Mouse (Mus musculus) gastrocnemius, adult 8-10 months (tissue): ENCODE measurements around the gene Ell2. TPM values are rescaled to one million over a fixed set of nuclear protein-coding genes. Genes with fewer than 3 reads are reported as not detected.

Source experiments
- DNase-seq, 2 experiments: peaks; one replicate each; pipeline ENCODE4 v3.0.0; 2022; ENCODE audit warnings: low spot score in 2 of 2
- total RNA-seq, 4 experiments: library from RNA; stranded (reverse); gene quantifications; 2 replicates each; pipeline ENCODE4 v1.2.4; 2022

The Ell2 gene
- total RNA-seq, 4 experiments from 2014 or later, result 20.7 to 50.6 (median 28.9) TPM

DNA sequence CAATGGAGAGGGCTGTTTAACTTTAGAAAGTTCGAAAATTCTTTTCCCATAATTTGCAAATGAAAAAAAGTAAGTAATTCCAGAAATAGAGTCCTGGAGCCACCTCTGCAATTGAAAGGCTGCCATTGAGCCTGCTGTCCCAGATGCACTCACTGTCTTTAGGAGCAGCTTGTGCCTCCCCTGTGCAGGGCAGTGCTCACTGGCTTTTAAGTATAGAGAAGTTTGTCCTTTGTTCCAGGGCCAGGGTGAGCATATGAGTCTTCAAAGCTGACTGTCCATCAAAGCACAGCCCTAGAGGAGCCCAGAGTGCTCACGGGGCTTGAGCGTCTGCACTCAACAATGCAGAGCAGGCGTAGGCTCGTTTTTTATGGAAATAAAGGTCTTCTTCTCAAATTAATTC is 59.7 kb downstream of the Ell2 start:
- DNase-seq, result no peak

DNA sequence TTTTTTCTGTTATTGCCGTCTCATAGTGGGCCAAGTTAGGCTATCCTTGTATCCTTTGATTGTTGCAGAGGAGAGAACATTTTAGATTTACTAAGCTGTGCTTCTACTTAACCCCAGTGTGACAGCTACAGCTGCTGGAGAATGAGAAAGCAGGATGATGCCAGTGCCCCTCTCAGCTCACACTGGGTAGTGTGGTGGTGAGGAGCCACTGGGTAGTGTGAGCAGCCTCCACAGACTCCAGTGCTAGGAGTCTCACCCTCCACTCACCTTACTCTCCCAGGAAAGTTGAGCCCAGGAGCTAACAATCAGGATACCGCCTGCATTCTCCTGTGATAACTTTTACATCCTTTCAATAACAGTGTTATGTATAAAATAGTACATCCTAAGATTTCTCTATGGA is 60.4 kb downstream of the Ell2 start:
- no peak for DNase-seq

DNA sequence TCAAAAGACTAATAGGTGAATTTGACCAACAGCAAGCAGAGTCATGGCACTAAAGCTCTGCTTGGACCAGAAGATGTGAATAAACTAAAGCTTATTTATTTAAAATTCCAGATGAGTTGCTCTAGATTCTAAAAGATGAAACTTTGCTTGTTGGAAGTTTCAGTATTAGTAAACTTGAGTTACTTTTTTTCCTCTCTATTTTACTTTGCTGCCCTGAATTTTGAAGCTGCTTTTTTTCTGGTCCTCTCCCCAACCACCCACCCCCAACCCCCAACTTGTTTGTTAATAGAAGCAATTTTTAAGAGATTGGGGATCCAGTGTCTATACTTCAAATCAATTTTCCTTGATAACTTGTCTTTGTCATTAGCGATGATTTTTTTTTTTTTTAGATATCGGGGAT is 64.2 kb downstream of the Ell2 start:
- no peak for DNase-seq

DNA sequence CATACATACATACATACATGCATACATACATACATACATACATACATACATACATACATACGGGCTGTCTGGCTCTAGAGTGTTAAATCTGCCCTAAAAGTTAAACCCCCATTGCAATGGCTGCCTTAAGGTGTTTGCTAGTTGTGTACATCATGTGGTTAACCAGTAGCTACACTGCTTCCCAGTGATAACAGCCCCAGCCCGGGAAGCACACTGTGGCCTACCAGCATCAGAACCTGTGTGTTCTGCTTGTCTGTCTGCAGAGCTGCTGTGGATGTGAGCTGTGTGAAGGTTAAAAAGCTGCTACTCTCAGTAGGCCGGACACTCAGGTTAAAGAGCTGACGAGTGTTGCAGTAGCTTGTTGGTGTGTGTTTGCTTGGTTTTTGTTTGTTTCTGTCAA is 64.8 kb downstream of the Ell2 start:
- DNase-seq, result no peak

DNA sequence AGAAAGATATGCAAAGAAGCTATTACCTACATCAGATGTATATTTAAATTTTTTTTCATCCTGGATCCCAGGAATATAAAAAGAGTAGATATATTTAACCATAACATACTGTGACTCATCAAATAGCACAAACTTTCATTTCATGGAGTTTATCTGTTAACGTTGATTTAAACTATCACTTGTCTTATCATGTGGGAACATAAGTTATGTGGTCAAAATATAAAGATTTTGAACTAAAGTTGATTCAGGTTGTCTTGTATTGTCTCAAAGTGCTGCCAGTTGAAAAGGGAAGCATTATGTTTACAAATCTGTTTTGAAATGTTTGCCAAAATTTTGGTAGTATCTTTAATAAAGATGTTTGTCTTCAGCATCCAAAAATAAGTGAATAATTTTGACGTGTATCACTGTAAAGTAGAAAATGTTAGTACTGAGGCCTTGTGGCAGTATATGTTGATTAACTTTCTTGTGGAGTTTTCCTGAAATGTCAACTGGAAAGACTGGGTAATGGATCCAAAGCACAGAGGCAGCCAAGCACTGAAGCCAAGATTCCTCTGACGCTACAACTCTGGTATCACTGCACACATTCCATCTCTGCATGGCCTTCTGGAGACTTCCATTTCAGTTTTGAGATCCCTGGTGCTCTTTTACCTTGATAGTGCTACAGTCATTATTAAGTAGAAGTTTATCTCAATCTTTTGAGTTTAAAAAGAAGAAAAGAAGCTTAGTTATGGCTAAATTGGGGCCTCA is 65.6 kb downstream of the Ell2 start:
- peak in 1 of 2 experiments; percentile 44 for DNase-seq

DNA sequence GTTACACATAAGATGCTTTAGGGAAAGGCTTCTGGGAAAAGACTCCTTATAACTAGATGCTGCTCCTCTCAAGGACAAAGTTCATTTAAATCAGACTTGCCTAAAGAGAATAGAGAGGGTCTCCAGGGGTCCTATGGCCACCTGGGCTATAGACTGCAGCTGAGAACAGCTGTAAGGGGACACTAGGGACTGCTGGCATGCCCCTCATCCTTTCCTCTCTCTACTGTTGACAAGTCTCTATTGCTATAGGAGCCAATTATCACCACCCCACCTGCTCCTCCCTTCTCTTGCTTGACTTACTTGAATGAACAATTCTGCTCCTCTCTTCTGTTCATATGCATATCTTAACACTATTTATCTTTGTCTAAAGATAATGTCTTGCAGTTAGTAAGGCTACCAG is 69.4 kb downstream of the Ell2 start:
- DNase-seq, result no peak

DNA sequence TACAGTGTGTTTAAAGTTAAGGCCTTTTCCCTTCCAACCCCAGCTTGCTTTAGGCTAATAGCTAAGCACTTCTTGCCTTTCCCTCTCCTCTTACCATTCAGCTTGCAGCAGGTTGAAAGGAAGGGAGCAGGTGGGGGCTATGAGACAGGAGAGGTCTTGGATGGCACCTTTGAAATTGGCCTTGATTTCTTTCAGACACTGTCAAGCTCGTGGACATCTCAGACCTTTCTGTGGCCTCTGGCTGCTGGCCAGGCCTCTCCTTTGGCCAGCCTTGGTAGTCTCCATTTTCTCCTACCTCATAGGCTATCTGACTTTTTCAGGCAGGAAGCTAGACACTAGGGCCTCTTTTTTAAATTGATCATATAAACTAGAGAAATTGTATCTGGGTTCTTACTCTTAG is 70.1 kb downstream of the Ell2 start:
- DNase-seq, result peak in 1 of 2 experiments; percentile 66

DNA sequence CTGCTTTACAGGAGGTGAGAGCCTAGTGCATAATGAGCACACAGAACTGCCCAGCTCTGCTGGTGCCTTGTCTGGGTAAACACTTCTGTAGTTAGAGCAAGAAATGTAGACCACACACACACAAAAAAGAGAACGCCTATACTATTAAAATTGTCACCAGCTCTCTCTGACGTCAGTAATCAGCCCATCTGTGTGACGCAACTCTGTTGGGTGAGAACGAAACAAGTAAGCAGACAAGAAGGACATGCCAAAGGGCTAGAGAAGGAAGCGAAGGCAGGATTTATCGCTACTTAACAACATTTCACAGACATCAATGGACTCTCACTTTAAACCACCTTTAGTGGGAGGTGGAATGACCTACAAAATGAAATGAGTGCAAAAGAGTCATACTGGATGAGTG is 71.6 kb downstream of the Ell2 start:
- DNase-seq, result no peak

DNA sequence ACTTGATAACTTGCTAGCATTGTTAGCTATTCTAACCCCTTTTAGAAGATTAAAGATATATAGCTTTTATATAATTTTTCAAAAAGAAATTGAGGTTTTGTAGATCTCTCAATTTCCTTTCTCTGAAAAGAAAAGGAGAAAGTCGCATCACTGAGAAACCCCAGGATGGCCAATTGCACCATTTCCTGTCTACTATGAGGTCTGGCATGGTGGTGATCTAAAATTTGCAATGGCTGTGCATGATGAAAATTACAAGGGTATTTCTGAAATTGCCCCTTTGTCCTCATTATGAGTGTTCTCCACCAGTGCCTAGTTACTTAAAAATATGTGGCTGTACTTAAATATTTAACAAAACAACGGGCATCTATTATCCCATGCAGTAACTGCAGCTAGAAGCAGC is 72.6 kb downstream of the Ell2 start:
- no peak for DNase-seq

DNA sequence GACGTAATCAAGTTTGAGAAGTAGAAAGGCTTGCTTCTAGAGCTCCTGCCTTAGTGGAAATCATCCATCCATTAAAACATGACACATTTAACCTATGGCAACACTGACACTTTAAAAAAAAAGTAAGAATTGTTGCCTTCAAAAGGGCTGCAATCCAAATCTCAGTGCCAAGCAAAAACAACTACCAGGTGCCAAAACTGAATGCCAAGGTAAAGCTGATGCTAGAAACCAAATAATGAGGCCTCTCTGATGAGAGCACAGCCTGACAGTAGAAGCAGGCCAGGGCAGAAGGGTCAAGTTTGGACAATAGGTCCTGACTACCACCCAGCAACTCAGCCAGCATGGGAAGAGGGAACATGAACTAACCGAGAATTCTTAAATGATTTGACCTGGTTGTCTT is 73.5 kb downstream of the Ell2 start:
- DNase-seq, result no peak

DNA sequence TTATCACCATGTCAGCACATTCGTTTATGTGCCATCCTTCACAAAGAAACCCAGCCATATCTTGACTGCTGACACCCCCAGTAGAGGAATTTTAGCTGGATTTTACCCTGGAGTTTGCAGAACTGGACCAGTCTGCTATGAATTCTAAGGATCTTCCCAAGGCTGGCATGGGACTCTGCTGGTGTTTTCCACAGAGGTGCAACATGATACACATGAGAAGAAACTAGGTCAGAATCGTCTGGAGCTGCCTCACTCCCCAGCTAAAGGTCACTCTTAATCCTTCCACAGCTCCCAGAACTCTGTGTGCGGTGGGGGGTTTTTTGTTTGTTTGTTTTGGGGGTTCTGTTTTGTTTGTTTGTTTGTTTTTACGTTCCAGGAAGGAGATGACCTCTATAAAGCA is 79.2 kb downstream of the Ell2 start:
- DNase-seq, result peak in 1 of 2 experiments; percentile 45

DNA sequence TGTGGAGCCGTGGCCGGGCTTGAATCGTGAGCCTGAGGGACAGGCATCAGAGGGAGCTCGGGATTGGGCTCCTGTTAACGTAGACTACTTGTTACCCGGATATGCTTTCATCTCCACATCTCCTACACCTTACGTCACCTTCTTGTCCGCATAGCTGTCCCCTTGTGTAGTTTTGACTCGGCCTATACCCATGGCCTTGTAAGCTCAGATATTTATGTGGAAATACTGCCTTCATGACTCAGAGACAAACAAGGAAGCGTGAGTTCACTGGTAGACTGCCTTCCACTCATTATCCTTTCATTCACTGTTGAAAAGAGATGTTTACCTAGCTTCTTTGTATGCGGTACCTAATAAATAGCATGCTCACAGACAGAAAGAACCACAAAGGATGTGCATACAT is 79.7 kb downstream of the Ell2 start:
- DNase-seq, result no peak

DNA sequence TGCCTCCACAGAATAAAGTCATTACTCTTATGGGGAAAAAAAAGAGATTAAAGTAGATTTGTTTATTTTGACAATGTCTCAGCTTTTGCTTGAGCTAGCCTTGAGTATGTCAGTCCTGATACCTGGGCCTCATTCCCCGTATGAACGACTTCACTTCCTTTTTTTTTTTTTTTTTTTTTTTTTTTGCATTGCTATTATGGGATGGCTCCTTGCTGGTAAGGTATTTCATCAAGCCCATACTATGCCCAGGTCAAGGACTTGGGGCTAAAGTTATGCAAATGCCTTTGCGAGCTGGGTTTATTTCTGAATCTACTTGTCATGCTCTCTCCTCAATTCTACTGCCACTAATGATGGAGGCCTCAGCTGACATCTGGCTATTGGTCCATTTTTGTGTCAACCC is 80.8 kb downstream of the Ell2 start:
- DNase-seq, result no peak

DNA sequence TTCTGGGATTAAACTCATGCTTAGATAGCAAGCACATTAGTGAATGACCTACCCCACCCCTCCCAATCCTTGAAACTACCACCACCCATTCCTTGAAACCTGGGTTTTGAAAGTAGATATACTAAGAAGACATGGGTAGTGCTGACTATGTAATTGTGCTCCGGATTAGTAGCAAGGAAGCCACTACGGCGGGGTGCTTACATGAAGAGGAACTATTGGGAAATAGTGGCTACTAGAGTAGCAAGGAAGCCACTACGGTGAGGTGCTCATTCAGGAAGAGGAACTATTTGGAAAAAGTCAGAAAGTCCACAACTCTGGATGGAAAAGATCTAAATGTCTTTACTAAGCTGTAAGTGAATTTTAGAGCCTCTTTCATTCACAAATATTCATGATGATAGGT is 81.6 kb downstream of the Ell2 start:
- no peak for DNase-seq

DNA sequence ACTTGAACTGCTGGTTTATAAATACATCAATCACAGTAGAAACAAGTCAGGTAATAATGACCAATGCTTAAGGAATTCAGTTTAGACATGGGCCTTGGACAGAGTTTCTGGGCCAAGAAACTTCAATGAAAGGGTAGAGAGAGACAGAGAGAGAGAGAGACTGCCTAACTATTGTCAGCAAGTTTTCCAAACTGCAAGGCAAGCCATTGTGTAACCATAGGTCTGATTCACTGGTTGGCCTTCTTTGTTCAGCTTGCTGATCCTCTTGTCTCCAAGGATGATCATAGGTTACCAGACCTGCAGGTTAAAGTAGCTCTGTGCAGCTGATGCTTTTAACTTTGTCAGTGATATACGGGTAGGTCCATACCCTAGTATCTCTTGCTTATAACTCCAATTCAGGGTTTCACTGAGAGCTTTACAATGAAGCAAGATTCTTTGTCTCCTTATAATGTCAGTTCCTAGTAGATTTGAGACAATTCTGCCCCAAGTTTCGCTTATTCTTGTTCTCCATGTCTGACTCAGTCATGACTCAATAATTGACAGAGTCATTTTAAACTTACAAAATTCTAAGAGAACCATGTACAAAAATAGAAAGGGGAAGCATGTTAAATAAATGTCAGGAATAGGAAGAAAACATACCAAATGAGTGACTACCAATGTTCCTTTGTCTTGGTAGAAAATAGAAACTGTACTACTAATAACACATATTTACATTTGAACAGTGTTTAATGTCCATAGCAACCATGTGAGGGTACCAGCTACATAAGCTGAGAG is 82.7 kb downstream of the Ell2 start:
- DNase-seq, result no peak

DNA sequence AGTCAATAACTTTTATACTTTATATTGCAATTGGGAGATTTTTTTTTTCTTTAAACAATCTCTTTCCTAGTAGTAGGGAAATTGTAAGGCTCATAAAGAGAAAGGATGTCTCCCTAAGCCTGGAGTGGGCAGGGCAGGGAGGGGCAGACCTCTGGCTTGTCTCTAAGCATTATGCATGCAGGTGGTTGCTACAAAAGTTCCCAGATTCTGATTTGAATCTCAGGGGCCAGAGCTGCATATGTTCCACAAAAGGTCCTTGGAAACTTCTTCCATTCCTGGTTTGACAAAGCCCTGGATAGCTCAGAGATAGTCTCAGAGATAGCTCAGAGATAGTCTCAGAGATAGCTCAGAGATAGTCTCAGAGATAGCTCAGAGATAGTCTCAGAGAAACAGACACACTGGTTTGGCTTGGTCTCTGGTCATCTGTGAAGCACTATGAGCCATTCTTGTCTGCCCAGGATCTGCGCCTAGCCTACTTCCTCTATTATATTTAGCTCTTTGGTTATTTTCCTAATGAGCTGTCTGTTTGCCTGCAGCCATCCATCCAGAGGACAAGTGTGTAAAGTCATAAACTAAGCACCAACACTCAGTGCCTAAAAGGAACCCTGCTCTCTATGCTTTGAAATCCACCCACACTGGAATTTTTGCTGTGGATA is 84.1 kb downstream of the Ell2 start:
- no peak for DNase-seq

DNA sequence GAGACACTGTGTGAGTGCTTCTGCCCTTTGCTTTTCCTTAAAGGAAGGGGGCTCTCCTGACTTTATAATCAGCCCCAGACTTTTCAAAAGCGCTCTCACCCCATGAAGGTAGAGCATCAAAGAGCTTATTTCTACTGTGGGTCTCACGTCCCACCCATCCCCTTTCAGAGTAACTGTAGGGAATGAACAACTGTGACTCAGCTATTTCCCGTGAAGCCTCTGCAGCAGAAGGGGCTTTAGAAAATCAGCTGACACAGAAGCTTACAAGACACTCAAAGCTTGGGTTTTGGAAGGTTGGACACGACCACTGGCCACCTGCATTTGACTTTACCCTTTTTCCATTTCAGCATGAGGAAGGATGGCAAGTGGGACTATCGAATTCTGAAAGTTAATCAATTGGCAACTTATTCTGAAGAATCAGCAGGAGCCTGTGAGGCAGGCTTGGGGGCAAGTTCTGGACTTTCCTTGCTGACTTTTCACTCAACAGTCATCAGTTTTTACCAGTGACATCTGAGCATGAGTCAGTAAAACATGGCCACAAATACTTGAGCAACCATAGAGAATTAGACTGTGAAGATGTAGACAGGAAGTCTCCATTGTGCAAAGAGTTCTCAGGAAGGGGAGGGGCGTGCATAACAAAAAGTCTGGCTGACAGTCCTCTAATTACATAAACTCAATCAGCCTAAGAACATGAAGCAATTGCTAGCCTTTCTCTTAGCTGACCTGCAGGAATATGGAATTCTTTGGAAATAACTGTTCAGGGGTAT is 87.5 kb downstream of the Ell2 start:
- no peak for DNase-seq

DNA sequence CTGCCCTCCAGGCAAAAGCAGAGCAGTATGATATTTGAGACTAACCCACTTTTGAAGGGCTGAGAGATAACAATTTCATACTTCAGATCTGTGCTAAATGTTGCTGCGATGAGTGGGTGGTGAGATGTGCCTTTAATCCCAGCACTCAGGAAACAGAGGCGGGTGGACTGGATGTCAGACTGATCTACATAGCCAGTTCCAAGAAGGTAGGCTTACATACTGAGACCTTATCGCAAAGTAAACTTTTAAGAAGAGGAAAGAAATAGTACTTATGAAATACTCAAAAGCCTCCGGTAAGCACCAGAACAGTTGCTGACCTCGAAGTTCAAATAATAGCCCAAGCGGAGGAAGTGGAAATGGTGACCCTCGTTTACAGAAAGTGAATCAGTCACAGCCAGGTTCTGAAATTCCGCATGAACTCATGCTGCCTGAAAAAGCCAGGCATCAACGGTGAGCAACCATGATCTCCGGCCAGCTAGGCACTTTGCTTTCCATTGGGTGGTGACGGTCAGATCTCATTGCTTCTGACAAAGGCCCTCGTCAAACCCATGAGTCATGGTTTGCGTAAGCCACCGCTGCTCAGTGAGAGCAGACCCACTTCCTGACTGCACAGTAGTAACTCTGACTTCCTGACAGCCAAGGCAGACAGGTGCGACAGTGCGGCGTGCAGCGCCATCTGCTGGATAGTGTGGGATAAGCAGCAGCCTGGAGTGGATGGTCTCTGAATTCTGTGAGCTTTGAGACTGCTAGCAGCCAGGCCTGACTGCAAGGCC is 91.0 kb downstream of the Ell2 start:
- peak; percentile 88 to 89 for DNase-seq

DNA sequence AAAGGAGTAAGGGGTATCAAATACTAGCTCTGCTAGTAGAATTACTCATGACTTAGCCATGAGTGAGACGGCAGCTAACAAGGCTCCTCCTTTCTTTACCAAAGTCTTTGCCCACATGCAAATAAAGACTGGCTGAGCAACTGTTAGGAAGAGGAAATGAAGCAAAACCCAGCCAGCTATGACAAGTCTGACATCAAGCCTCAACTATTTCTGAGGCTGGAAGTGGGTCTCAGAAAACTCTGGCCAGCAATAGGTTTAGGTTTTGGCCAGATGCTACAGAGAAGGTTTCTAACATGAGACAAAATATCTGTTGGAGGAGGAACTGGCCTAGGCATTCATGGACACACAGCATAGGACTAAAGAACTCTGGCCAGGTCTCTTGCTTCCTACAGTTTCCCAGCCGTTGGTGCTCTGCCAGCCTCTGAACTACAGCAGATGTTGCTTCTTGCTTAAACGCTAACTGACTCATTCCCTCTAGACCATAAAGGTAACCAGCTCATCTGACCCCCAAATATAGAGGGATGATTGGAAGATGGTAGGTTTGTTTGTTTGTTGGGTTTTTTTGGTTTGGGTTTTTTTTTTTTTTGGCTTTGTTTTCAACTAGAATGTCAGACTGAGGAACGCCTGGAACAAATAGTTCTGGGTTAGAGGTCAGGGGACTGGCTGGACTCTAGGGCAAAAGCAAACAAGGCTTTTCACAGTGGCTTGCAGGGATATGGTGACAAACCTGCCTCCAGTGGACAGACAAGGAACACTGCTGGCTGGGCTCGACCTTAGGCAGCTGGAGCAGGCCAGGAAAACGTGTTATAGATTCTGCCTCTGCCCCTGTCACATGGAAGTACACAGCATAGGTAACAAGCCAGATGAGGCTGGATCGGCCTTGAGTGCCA is 92.1 kb downstream of the Ell2 start:
- no peak for DNase-seq

DNA sequence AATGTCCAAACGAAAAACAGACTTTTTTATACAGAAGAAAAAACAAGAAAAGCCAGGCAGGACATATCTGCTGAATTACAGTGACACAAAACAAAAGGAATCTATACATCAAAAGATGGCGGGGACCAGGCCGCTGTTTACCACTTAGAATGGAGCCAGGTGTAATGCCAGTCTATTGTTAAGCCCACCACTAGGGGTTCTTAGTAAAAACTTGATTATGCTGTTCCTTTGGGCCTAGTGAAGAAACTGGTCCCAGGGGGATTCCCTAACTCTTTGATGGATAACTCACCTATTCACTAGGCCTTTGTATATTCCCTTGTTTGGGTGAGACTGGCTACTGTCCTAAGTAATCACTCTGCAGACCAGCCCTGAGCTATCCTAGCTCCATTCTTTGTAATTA is 92.9 kb downstream of the Ell2 start:
- DNase-seq, result no peak
